ENCODE assay signal across 8 mouse cellular contexts in the genomic region with DNA sequence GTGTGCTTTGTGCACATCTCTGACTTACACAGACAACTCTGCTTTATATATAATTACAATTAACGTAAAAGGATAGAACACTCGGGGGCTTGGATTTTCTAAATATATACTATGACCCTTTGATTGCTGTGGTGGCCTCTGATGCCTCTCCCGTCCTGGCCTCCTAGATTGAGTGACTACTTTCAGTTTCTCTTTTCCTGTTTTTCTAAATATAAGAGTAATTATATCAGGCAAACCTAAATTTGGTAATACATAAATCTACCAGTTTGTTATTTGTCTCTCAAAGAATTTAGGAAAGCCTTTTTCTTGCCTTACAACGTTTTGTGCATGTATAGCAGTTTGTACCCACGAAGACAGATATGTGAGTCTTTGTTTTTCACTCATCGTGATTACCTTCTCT.
A peak's percentile ranks its signal among the peaks of the same experiment; 100 is the strongest.
DNase-seq lines count a peak whose midpoint lies in the region; ATAC-seq and TF ChIP-seq lines count a peak whose summit lies in the region.
"Had no signal": no experiment of that assay in that cellular context is flagged by ENCODE, and none has a peak within 500 bp of the region (broad histone marks: within the 10 kb centered on the region; RNA-seq: fewer than 3 reads in every experiment).

No protein-coding gene starts in this region.

- peak; percentile 71 for ATAC-seq in inflammation-experienced regulatory T-cells, adult 6 months
- ATAC-seq in midbrain, embryonic 14.5 days (ENCODE audit: low FRiP score, low TSS enrichment): no peak

- H3K4me2 ChIP-seq in midbrain, embryonic 14.5 days (ENCODE audit: low read length): peak overlapping the region; percentile 45
- H3K4me2 ChIP-seq: lung, embryonic 15.5 days had no signal

- H3K4me1 ChIP-seq in midbrain, embryonic 14.5 days (ENCODE audit: control insufficient read depth, insufficient read depth, low read length): peaks cover 12% of the 10 kb centered on the region

- no peak for TF ChIP-seq CTCF in layer of hippocampus, adult 2 months (conservative IDR thresholded peaks at IDR 0.05)

- peak overlapping the region; percentile 2; the same call in 1 of the 2 replicates for H3K9ac ChIP-seq in midbrain, embryonic 14.5 days (replicated peaks; ENCODE audit: low read length)
- H3K9ac ChIP-seq: lung, embryonic 15.5 days had no signal

- H3K27me3 ChIP-seq in midbrain, embryonic 14.5 days (ENCODE audit: control insufficient read depth, insufficient read depth, low read length): no peaks in the 10 kb centered on the region
- H3K27me3 ChIP-seq: lung, embryonic 15.5 days had no signal

- peak overlapping the region; percentile 0; the same call in 1 of the 2 replicates for H3K27ac ChIP-seq in layer of hippocampus, adult 2 months
- H3K27ac ChIP-seq in midbrain, embryonic 14.5 days (replicated peaks; ENCODE audit: low read depth, low read length): no peak overlapping the region
- H3K27ac ChIP-seq: lung, embryonic 15.5 days had no signal

- H3K4me3 ChIP-seq in layer of hippocampus, adult 2 months: peak overlapping the region; percentile 17; the same call in 1 of the 2 replicates
- H3K4me3 ChIP-seq in midbrain, embryonic 14.5 days (replicated peaks; ENCODE audit: low read depth, low read length): no peak overlapping the region
- H3K4me3 ChIP-seq: lung, embryonic 15.5 days had no signal

- DNase-seq in layer of hippocampus, adult 2 months (ENCODE audit: low spot score in 2 of 2): no peak
- no peak for DNase-seq in layer of hippocampus, adult 18-20 months (ENCODE audit: low spot score in 2 of 2)
- peak; percentile 42 for DNase-seq in NIH3T3 (ENCODE audit: low read depth)
- DNase-seq in midbrain, embryonic 14.5 days: no peak
- DNase-seq in spleen, postnatal 4 days (ENCODE audit: low spot score in 2 of 2): no peak
- no peak for DNase-seq in layer of hippocampus, adult 11-12 months (ENCODE audit: low spot score)

- no peaks in the 10 kb centered on the region for H3K9me3 ChIP-seq in midbrain, embryonic 14.5 days (ENCODE audit: control insufficient read depth, low read length)
- H3K9me3 ChIP-seq: lung, embryonic 15.5 days had no signal

- H3K36me3 ChIP-seq in midbrain, embryonic 14.5 days (ENCODE audit: control insufficient read depth, insufficient read depth, low read length): no peaks in the 10 kb centered on the region
- H3K36me3 ChIP-seq: lung, embryonic 15.5 days had no signal

- WGBS in midbrain, embryonic 14.5 days: 49% methylated on average over 6 of the region's 6 CpGs
